Mouse (Mus musculus): ENCODE measurements around the gene Gpc5. TPM values are rescaled to one million over a fixed set of nuclear protein-coding genes. Genes with fewer than 3 reads are reported as not detected.
A peak's percentile ranks its signal among the peaks of the same experiment; 100 is the strongest.

Gene Gpc5
- polyA plus RNA-seq, 1 experiment from 2014 or later: 2.5 TPM

DNA sequence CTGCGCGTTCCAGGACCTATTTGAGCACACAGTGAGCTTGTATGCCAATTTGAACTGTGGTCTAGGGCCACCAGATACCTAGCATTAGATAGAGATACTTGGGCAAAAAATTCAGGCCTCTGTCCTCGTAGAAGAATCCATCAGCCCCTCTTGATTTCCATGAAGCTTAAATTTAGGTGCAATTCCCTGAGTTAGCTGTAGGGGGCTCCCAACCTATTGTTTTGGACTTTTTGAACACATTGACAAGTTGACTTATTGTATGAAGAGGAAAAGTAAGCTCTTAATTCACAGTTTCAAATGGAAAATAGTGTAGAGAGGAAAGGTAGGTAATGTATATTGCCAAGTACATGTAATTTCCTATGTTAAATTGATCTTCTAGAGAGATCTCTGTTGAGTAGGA lies 247.1 kb downstream of the Gpc5 start:
- Histone ChIP-seq H3K27ac (replicated peaks; ENCODE audit: low read depth, low read length) (no peak overlapping the region), H3K4me2 (ENCODE audit: low read depth, severe bottlenecking) (no peak overlapping the region), H3K9me3 (ENCODE audit: control insufficient read depth, low read length) (no peaks in the 10 kb centered on the region), H3K9ac (ENCODE audit: low read length) (no peak overlapping the region), H3K27me3 (ENCODE audit: control insufficient read depth, insufficient read depth, low read length) (no peaks in the 10 kb centered on the region), H3K4me1 (ENCODE audit: control insufficient read depth, insufficient read depth, low read length) (no peaks in the 10 kb centered on the region), H3K36me3 (ENCODE audit: control insufficient read depth, insufficient read depth, low read length) (no peaks in the 10 kb centered on the region), H3K4me3 (ENCODE audit: low read depth, low read length) (no peak overlapping the region)
- WGBS: 77% methylated on average over 3 of the region's 3 CpGs
- no peak for ATAC-seq (ENCODE audit: insufficient number of reproducible peaks, low FRiP score, low TSS enrichment, low read depth)
- DNase-seq (ENCODE audit: low spot score): peak; percentile 20

DNA sequence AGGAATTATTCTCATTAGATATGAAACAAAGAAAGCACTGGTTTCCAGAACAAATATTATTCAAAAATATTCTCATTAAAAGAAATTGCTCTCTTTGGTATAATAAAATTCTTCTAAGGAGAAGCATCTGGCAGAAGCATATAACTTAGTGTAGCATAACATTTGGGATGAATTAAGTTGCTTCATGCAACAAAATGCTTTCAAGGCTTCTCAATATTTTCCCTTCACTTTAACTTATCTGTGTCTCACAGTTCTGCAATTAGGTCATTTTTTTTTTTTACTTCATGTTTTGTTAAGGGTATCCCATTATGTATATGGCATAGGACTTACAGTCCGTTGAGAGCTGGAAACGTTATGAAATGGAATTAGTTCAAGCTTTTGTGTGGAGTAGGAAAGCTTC lies 250.6 kb downstream of the Gpc5 start:
- Histone ChIP-seq H3K4me3 (ENCODE audit: low read depth, low read length) (no peak overlapping the region), H3K36me3 (ENCODE audit: control insufficient read depth, insufficient read depth, low read length) (no peaks in the 10 kb centered on the region), H3K27ac (replicated peaks; ENCODE audit: low read depth, low read length) (no peak overlapping the region), H3K4me2 (ENCODE audit: low read depth, severe bottlenecking) (no peak overlapping the region), H3K9ac (ENCODE audit: low read length) (no peak overlapping the region), H3K9me3 (ENCODE audit: control insufficient read depth, low read length) (no peaks in the 10 kb centered on the region), H3K27me3 (ENCODE audit: control insufficient read depth, insufficient read depth, low read length) (no peaks in the 10 kb centered on the region), H3K4me1 (ENCODE audit: control insufficient read depth, insufficient read depth, low read length) (no peaks in the 10 kb centered on the region)
- 70% methylated on average over 2 of the region's 2 CpGs for WGBS
- ATAC-seq (ENCODE audit: insufficient number of reproducible peaks, low FRiP score, low TSS enrichment, low read depth): no peak
- no peak for DNase-seq (ENCODE audit: low spot score)

DNA sequence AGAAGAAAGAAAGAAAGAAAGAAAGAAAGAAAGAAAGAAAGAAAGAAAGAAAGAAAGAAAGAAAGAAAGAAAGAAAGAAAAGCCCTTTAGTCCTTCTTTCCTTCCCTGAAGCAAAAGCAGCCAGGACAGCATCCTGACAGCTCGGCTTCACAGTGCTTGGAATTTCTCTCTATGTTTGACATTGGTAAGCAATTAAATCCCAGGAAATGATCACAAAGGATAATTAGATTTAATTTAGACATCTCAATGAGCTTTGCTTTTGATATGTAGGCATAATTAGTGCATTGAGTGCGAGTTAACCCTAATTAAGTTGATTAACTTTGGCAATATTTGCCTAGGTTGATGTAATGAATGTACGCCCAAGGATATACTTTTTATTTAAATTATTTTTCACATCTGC lies 257.4 kb downstream of the Gpc5 start:
- ATAC-seq (ENCODE audit: insufficient number of reproducible peaks, low FRiP score, low TSS enrichment, low read depth) (no peak), DNase-seq (ENCODE audit: low spot score) (no peak)
- 80% methylated on average over 3 of the region's 3 CpGs for WGBS

GRCm38 (mm10) chr14:115365320-115365935 lies 273.4 kb downstream of the Gpc5 start:
- Histone ChIP-seq H3K4me2 (ENCODE audit: low read depth, severe bottlenecking) (no peak overlapping the region), H3K36me3 (ENCODE audit: control insufficient read depth, insufficient read depth, low read length) (no peaks in the 10 kb centered on the region), H3K27ac (replicated peaks; ENCODE audit: low read depth, low read length) (no peak overlapping the region), H3K4me3 (ENCODE audit: low read depth, low read length) (no peak overlapping the region), H3K9me3 (ENCODE audit: control insufficient read depth, low read length) (no peaks in the 10 kb centered on the region), H3K9ac (ENCODE audit: low read length) (no peak overlapping the region), H3K4me1 (ENCODE audit: control insufficient read depth, insufficient read depth, low read length) (no peaks in the 10 kb centered on the region), H3K27me3 (ENCODE audit: control insufficient read depth, insufficient read depth, low read length) (no peaks in the 10 kb centered on the region)
- no peak for DNase-seq (ENCODE audit: low spot score)
- 91% methylated on average over 3 of the region's 3 CpGs for WGBS
- no peak for ATAC-seq (ENCODE audit: insufficient number of reproducible peaks, low FRiP score, low TSS enrichment, low read depth)

More for the DNA sequence above, 257.4 kb downstream of the Gpc5 start:
- Histone ChIP-seq H3K9me3 (ENCODE audit: control insufficient read depth, low read length) (no peaks in the 10 kb centered on the region), H3K4me3 (ENCODE audit: low read depth, low read length) (no peak overlapping the region), H3K27me3 (ENCODE audit: control insufficient read depth, insufficient read depth, low read length) (no peaks in the 10 kb centered on the region), H3K4me1 (ENCODE audit: control insufficient read depth, insufficient read depth, low read length) (no peaks in the 10 kb centered on the region), H3K36me3 (ENCODE audit: control insufficient read depth, insufficient read depth, low read length) (no peaks in the 10 kb centered on the region), H3K9ac (ENCODE audit: low read length) (no peak overlapping the region), H3K4me2 (ENCODE audit: low read depth, severe bottlenecking) (no peak overlapping the region), H3K27ac (replicated peaks; ENCODE audit: low read depth, low read length) (no peak overlapping the region)

DNA sequence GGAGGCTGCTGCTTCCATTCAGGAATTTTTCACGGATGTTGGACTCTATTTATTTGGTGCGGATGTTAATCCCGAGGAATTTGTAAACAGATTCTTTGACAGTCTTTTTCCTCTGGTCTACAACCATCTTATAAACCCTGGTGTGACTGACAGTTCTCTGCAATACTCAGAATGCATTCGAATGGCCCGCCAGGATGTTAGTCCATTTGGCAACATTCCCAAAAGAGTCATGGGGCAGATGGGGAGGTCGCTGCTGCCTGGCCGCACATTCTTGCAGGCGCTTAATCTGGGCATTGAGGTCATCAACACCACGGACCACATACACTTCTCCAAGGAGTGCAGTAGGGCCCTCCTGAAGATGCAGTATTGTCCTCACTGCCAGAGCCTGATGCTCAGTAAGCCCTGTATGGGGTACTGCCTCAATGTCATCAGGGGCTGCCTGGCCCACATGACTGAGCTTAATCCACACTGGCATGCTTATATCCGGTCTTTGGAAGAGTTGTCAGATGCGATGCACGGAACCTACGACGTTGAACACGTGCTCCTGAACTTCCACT lies 277.7 kb downstream of the Gpc5 start:
- Histone ChIP-seq H3K36me3 (ENCODE audit: control insufficient read depth, insufficient read depth, low read length) (no peaks in the 10 kb centered on the region), H3K9me3 (ENCODE audit: control insufficient read depth, low read length) (no peaks in the 10 kb centered on the region), H3K27me3 (ENCODE audit: control insufficient read depth, insufficient read depth, low read length) (no peaks in the 10 kb centered on the region), H3K4me2 (ENCODE audit: low read depth, severe bottlenecking) (no peak overlapping the region), H3K4me1 (ENCODE audit: control insufficient read depth, insufficient read depth, low read length) (no peaks in the 10 kb centered on the region), H3K9ac (ENCODE audit: low read length) (no peak overlapping the region), H3K27ac (replicated peaks; ENCODE audit: low read depth, low read length) (no peak overlapping the region), H3K4me3 (ENCODE audit: low read depth, low read length) (no peak overlapping the region)
- ATAC-seq (ENCODE audit: insufficient number of reproducible peaks, low FRiP score, low TSS enrichment, low read depth) (no peak), DNase-seq (ENCODE audit: low spot score) (peak; percentile 14)
- 90% methylated on average over 15 of the region's 15 CpGs for WGBS

GRCm38 (mm10) chr14:115371131-115371530 lies 279.1 kb downstream of the Gpc5 start:
- Histone ChIP-seq H3K27me3 (ENCODE audit: control insufficient read depth, insufficient read depth, low read length) (no peaks in the 10 kb centered on the region), H3K9ac (ENCODE audit: low read length) (no peak overlapping the region), H3K4me1 (ENCODE audit: control insufficient read depth, insufficient read depth, low read length) (no peaks in the 10 kb centered on the region), H3K27ac (replicated peaks; ENCODE audit: low read depth, low read length) (no peak overlapping the region), H3K9me3 (ENCODE audit: control insufficient read depth, low read length) (no peaks in the 10 kb centered on the region), H3K4me3 (ENCODE audit: low read depth, low read length) (no peak overlapping the region), H3K36me3 (ENCODE audit: control insufficient read depth, insufficient read depth, low read length) (no peaks in the 10 kb centered on the region), H3K4me2 (ENCODE audit: low read depth, severe bottlenecking) (no peak overlapping the region)
- DNase-seq (ENCODE audit: low spot score) (peak; percentile 37), ATAC-seq (ENCODE audit: insufficient number of reproducible peaks, low FRiP score, low TSS enrichment, low read depth) (no peak)
- 24% methylated on average over 1 of the region's 1 CpGs for WGBS

DNA sequence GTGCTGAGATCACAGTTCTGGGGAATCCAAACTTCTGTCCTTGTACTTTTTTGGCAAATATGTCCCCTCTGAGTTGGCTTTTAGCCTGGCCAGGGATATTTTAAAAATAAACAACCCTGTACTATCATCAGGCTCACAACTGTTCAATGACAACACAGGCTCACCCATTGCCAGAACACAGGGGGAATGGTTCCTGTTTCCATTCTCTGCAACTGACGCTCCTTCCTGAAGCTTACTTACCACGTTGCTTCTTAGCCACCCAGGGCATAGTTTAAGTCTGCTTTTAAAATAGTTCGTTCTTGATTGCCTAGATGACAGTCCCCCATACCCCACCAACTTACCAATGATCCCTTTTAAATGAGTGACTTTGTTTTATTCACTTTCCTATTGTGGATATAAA lies 299.8 kb downstream of the Gpc5 start:
- Histone ChIP-seq H3K27ac (replicated peaks; ENCODE audit: low read depth, low read length) (no peak overlapping the region), H3K9ac (ENCODE audit: low read length) (no peak overlapping the region), H3K4me3 (ENCODE audit: low read depth, low read length) (no peak overlapping the region), H3K4me2 (ENCODE audit: low read depth, severe bottlenecking) (no peak overlapping the region), H3K27me3 (ENCODE audit: control insufficient read depth, insufficient read depth, low read length) (no peaks in the 10 kb centered on the region), H3K36me3 (ENCODE audit: control insufficient read depth, insufficient read depth, low read length) (no peaks in the 10 kb centered on the region), H3K9me3 (ENCODE audit: control insufficient read depth, low read length) (no peaks in the 10 kb centered on the region), H3K4me1 (ENCODE audit: control insufficient read depth, insufficient read depth, low read length) (no peaks in the 10 kb centered on the region)
- DNase-seq (ENCODE audit: low spot score): no peak
- WGBS: 83% methylated on average over 3 of the region's 3 CpGs
- no peak for ATAC-seq (ENCODE audit: insufficient number of reproducible peaks, low FRiP score, low TSS enrichment, low read depth)

- Histone ChIP-seq H3K4me2 (ENCODE audit: low read depth, severe bottlenecking) (no peak overlapping the region), H3K9ac (ENCODE audit: low read length) (no peak overlapping the region), H3K4me3 (ENCODE audit: low read depth, low read length) (no peak overlapping the region), H3K9me3 (ENCODE audit: control insufficient read depth, low read length) (no peaks in the 10 kb centered on the region), H3K36me3 (ENCODE audit: control insufficient read depth, insufficient read depth, low read length) (no peaks in the 10 kb centered on the region), H3K27ac (replicated peaks; ENCODE audit: low read depth, low read length) (no peak overlapping the region), H3K27me3 (ENCODE audit: control insufficient read depth, insufficient read depth, low read length) (no peaks in the 10 kb centered on the region), H3K4me1 (ENCODE audit: control insufficient read depth, insufficient read depth, low read length) (no peaks in the 10 kb centered on the region)
- 51% methylated on average over 14 of the region's 14 CpGs for WGBS
- DNase-seq (ENCODE audit: low spot score) (peak; percentile 62), ATAC-seq (ENCODE audit: insufficient number of reproducible peaks, low FRiP score, low TSS enrichment, low read depth) (0 out of 2 replicates have a peak, but pooled peaks have one; percentile 68)
These were observed 301.0 kb downstream of the Gpc5 start for GRCm38 (mm10) chr14:115392894-115393524.
